Mouse (Mus musculus) T-helper 1 cell (primary cell): ENCODE measurements around the gene Gse1.

ENCODE experiments used
- in situ Hi-C: fragments of 300-600 bp; cut with MboI, MseI; formaldehyde crosslinking; loops from one replicate; pipeline ENCODE4 v1.15.1; 2025; ENCODE audit warnings: high pct_unique_total_duplicates

Gse1 gene

GRCm38 (mm10) chr8:120419675-120420074 is 191.4 kb downstream of the Gse1 start:
- in situ Hi-C loops: no loop called here

DNA sequence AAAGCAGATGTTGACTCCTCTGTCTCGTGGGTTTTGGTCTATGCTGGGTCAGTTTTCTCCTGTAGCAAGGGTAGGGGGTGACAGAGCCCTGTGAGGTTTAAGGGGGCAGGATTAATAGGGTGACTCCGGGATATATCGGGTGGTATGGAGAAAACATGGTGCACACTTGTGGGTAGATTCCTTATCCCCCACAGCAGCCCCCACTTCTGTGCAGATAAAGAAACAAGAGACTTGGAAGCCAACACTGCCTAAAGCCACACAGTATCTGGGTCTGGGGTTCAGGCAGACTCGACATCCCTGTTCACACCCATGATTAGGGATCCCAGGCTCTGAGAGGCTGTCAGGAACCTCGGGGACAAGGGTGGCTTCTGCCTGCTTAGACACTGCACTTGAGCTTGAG is 192.0 kb downstream of the Gse1 start:
- in situ Hi-C loops: no loop called here

- in situ Hi-C loops: no loop called here
Measured at GRCm38 (mm10) chr8:120421638-120422037, 193.4 kb downstream of the Gse1 start.

DNA sequence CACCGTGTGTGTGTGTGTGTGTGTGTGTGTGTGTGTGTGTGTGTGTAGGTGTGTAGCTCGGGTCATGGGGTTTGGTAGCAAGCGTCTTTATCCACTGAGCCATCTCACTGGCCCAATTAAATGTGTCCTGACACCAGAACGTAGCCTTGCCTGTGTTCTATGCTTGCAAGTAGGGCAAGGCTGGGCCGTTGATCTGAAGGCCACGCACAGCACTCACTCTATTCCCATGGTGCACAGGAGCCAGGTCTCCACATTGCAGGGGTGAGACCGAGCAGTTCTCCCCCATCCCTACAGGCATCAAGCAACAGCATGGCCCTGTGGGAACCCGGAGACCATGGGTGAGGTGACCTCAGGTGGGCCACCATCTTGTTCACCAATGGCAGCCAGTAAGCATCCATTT is 194.0 kb downstream of the Gse1 start:
- in situ Hi-C loops: no loop called here

- in situ Hi-C loops: no loop called here
Measured at GRCm38 (mm10) chr8:120423576-120423975, 195.3 kb downstream of the Gse1 start.

DNA sequence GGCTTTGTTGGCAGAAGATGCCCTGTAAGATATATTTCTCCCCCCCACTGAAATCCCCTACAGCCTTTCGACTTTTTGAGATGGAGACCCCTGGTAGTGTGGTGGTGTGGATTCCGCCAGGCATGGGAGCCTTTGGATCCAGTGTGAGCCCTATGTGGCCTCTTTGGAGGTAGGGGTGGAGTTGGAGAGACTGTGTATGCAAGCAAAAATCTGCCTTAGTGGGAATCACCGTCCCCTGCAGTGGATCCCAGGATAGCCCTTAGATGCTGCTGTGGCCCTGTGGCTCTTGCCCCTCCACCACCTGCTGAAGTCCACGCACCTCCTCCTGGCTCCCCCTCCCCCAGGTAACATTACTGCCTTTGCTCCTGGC is 196.6 kb downstream of the Gse1 start:
- in situ Hi-C loops: no loop called here

- in situ Hi-C loops: no loop called here
Measured at GRCm38 (mm10) chr8:120425199-120425941, 197.1 kb downstream of the Gse1 start.

GRCm38 (mm10) chr8:120426105-120426504 is 197.8 kb downstream of the Gse1 start:
- in situ Hi-C loops: no loop called here

DNA sequence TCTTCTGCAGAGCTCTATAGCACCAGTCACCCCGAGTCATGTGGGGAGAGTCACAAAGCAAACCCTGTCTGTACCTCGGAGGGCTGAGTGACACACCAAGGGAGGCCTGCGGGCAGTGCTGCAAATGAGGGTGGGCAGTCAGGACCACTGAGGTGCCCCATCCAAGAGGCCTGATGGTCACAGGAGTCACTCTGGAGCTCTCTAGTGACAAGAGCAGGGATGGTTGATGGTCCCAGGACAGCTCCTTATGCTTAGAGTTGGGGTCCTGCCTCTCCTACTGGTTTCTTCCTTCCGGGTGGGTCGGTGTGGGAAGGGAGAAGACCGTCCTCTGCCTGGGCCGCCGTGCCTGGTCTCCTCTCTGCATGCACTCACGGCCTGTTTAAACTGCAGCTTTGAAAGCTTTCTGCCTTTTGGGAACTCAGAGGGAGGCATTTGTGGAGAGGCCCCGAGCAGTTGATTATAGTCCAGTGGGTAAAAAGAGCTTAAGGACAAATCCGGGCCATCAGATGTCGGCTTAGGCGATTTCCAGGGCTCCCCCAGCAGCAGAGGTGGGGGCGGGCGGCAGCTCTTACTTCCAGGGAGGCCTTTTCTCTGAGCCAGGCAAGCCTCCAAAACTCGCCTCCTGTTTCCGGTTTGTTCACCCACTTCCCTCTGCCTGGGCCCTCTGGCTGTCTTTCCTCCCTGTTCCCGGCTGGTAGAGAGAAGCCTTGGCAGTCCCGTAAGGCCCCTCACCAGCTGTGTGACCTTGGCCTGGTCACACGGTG is 198.5 kb downstream of the Gse1 start:
- in situ Hi-C loops: no loop called here

- in situ Hi-C loops: no loop called here
Measured at GRCm38 (mm10) chr8:120428492-120428891, 200.2 kb downstream of the Gse1 start.

DNA sequence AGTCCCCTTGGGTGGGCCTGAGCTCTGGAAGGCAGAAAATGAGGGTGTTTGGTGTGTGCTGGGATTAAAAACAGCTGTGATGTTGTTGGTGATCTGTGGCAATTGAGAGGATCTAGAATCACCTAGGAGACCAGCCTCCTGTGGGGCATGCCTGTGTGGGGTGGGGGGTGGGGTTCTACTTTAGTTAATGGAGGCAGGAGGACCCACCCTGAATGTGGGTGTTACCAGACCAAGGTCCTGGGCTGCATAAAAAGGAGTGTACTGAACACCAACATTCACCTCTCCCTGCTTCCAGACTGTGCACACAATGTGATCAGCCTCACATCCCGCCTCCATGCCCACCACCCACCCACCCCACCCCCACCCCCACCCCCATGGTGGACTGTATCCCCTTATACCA is 200.9 kb downstream of the Gse1 start:
- in situ Hi-C loops: no loop called here

DNA sequence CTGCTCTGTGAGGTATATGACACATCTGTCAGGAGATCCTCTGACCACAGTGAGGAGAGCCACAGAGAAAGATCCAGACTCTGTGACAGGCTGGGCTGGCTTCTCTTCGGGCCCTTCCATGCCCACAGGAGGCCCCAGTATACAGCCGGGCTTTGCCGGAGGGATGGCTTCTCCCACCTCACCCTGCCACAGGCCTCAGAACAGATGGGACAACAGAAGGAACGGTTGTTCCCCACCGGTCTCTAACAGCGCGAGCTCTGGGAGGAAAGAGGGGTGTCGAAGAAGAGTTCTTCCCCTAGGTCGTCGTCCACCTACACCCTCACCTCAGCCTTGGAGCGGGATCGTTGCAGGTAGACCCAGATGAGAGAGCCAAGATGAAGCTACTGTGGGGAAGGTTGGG is 202.8 kb downstream of the Gse1 start:
- in situ Hi-C loops: no loop called here

DNA sequence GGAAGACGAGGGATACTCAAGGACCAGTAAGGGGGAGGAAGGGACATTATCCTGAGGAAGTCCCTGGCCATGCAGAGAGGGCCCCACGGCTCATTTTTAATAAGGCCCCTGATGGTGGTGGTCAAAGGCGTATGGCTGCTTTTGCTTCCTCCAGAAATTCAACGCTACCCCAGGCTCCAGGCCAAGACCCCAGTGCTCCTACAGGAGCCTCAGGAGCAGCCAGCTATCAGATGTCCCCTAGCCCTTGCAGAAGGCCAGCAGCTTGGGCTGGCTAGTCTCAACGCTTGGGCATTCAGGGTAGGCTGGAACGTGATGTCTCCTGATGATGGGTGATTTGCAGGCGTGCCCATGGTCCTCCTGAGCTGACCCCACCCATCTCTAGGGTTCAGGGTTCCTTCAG is 204.2 kb downstream of the Gse1 start:
- in situ Hi-C loops: no loop called here

GRCm38 (mm10) chr8:120433143-120433542 is 204.9 kb downstream of the Gse1 start:
- in situ Hi-C loops: no loop called here

DNA sequence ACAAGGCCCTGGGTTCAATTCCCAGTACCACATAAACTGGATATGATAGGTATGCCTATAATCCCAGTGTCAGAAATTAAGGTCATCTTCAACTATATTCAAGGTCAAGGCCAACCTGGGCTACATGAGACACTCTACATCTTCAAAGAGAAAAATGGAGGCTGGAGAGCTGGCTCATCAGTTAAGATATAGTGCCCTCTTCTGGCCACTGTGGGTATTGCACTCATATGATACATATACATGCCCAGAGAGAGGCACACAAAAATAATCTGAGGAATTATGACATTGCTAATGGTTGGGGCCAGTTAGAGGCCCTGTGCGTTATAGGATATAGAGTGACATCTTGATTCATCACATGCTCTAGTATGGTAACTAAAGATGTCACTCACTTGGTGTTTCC is 205.5 kb downstream of the Gse1 start:
- in situ Hi-C loops: no loop called here

DNA sequence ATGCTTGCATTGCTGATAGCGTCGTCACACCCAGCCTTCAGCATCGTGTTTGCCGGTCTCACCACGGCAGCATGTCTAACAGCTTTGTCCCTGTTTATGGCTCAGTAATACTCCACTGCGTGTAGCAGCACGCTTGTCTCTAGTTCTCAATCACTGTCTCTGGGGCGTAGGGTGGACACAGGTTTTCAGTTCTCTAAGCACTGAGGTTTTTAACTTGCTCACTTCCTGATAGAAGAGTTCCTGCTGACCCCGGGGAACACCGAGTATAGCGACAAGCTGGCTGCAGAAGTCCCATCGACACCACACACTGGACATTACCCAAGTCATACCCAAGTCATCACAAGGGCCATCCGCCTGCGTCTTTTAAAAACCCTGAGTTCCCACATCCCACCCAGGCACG is 207.5 kb downstream of the Gse1 start:
- in situ Hi-C loops: no loop called here

- in situ Hi-C loops: no loop called here
Measured at GRCm38 (mm10) chr8:120436491-120437030, 208.3 kb downstream of the Gse1 start.

- in situ Hi-C loops: no loop called here
Measured at GRCm38 (mm10) chr8:120437207-120437606, 209.0 kb downstream of the Gse1 start.

DNA sequence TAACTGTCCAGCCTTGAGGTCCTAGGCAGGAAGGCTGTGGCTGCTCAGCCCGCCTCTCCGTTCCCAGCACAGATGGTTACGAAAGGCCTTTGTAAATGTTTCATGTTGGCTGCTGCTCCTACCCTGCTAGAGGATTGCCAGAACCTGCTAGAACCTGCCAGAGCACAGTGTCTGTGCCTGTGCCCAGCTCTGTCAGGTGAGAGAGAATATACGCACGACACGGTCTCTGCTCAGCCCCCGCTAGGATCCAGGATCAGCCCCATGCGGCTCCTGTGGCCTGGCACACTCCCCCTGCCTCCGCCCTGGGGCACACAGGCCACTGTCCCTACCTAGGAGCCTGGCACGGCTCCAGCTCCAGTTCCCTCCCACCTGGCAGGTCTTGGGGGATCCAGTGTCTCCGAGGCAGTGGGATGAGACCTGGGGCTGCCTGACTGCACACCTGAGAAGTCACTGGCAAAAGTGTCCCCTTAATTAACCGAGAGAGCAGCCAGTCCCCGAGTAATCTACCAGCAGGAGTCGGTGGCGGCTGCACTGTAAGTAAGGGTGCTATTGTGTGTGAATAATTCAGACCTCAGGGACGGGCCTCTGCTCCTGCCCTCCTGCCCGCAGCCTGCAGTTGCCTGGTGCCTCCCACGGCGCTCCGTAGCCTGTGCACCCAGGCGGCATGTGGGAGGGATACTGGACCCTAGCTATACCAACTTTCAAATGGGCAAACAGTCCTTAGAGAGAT is 209.6 kb downstream of the Gse1 start:
- in situ Hi-C loops: no loop called here

DNA sequence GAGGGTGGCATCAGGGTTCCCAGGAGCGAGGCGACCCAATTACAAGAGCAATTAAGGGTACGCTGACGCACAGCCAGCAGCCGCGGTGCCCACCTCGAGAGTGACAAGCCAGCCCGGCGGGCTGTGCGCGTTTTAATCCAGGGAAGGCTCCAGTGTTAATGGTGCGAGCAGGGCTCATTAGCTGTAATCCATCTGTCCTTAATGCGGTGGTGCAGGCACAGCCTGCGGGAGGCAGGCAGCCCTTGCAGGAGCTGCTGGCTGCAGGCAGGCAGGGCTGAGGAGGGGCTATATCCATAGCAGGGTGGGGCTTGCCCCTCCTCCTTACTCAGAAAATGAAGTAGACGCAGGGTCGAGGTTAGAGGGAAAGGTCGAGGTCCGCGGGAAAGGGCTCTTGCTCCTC is 211.1 kb downstream of the Gse1 start:
- in situ Hi-C loops: no loop called here

DNA sequence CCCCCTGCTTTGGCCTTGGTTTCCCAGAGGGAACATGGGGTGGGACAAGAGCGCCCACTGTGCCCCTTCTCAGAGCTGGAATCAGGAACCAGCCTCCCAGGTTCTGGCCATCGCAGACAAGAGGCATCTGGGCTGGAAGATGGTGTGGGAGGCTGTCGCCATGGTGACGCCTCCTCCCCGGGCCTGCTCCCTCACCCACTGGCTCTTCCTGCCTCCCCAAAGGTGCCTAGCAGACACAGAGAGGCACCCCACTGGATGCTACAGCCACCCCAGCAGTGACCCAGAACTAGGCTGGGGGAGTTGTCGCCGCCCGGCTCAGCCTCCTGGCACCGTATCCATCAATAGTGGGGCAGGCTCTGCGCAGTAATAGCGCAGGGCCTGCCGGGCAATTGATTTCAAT is 212.5 kb downstream of the Gse1 start:
- in situ Hi-C loops: no loop called here

DNA sequence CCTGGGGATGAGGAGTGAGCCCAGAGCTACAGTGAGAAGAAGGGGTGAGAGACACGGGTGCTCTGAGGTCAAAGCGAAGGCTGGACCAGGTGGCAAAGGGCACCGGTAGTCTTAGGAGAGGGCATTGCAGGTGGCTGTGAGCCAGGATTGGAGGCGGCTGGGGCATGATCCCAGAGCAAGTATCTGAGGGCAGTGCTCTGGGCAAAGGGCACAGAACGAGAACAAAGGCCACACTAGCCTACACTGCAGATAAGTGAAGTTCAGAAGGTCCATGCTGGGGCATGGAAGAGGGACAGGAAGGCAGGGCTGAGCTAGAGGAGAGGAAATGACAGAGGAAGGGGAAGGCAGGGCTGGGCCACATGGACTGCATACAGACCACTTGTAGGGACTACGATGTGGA is 213.4 kb downstream of the Gse1 start:
- in situ Hi-C loops: no loop called here
